Mouse (Mus musculus) left cerebral cortex, adult 8-10 months (tissue): Measurements from ENCODE around the gene Ell3. TPM values are rescaled to one million over a fixed set of nuclear protein-coding genes. Genes with fewer than 3 reads are reported as not detected.
"Not testable (repeated sequence)": the region's sequence is repeated elsewhere in the genome, so short reads cannot be mapped to it uniquely, and the experiment has no call there.

Experiments used
- DNase-seq, 2 experiments: peaks; one replicate each; pipeline ENCODE4 v3.0.0; 2022; ENCODE audit warnings: low spot score in 2 of 2
- total RNA-seq, 4 experiments: library from RNA; stranded (reverse); gene quantifications; 2 replicates each; pipeline ENCODE4 v1.2.4; 2022

The Ell3 gene
- not detected for total RNA-seq

GRCm38 (mm10) chr2:121444178-121444577, at the start of gene Ell3:
Gene Ell3, minus strand, starts transcription at chr2:121444278.
- no peak for DNase-seq

- not testable (repeated sequence) for DNase-seq
Observed at GRCm38 (mm10) chr2:121484403-121484802, 40.3 kb upstream of the Ell3 start.

GRCm38 (mm10) chr2:121483576-121483975, 39.5 kb upstream of the Ell3 start:
- no peak for DNase-seq

GRCm38 (mm10) chr2:121480916-121481315, 36.8 kb upstream of the Ell3 start:
- not testable (repeated sequence) for DNase-seq

GRCm38 (mm10) chr2:121480498-121480897, 36.4 kb upstream of the Ell3 start:
- no peak for DNase-seq

GRCm38 (mm10) chr2:121477491-121478266, 33.6 kb upstream of the Ell3 start:
- DNase-seq = no peak

- not testable (repeated sequence) for DNase-seq
Observed at GRCm38 (mm10) chr2:121475306-121475705, 31.2 kb upstream of the Ell3 start.

GRCm38 (mm10) chr2:121474180-121474535, 30.1 kb upstream of the Ell3 start:
- no peak for DNase-seq

GRCm38 (mm10) chr2:121473301-121474179, 29.5 kb upstream of the Ell3 start, which contains the start of gene Mfap1b:
Gene Mfap1b, minus strand, starts transcription at chr2:121474067.
- DNase-seq = peak; percentile 57 to 82

- not testable (repeated sequence) for DNase-seq
Observed at GRCm38 (mm10) chr2:121472783-121473182, 28.7 kb upstream of the Ell3 start.

- not testable (repeated sequence) for DNase-seq
Observed at GRCm38 (mm10) chr2:121468982-121469381, 24.9 kb upstream of the Ell3 start.

GRCm38 (mm10) chr2:121460071-121460470, 16.0 kb upstream of the Ell3 start:
- no peak for DNase-seq

GRCm38 (mm10) chr2:121456692-121457642, 12.9 kb upstream of the Ell3 start, which contains the start of gene Serinc4:
Gene Serinc4, minus strand, starts transcription at chr2:121456781.
- peak; percentile 68 to 73 for DNase-seq

GRCm38 (mm10) chr2:121455534-121455933, 11.5 kb upstream of the Ell3 start:
- DNase-seq = no peak

- no peak for DNase-seq
Observed at GRCm38 (mm10) chr2:121453917-121454316, 9.8 kb upstream of the Ell3 start.

- DNase-seq = no peak
Observed at GRCm38 (mm10) chr2:121452990-121453389, 8.9 kb upstream of the Ell3 start, which contains the start of gene Hypk. Gene Hypk, plus strand, starts transcription at chr2:121453290.

- DNase-seq = no peak
Observed at GRCm38 (mm10) chr2:121452361-121452760, 8.3 kb upstream of the Ell3 start.

GRCm38 (mm10) chr2:121450093-121450492, 6.0 kb upstream of the Ell3 start:
- DNase-seq = no peak

- DNase-seq = no peak
Observed at GRCm38 (mm10) chr2:121449545-121450011, 5.5 kb upstream of the Ell3 start.

- peak; percentile 93 to 99 for DNase-seq
Observed at GRCm38 (mm10) chr2:121448739-121449535, 4.9 kb upstream of the Ell3 start, which contains the start of gene Serf2. Gene Serf2, plus strand, starts transcription at chr2:121449195.
